Mouse (Mus musculus): ENCODE measurements around the gene Crebl2. TPM values are rescaled to one million over a fixed set of nuclear protein-coding genes. Genes with fewer than 3 reads are reported as not detected.
A peak's percentile ranks its signal among the peaks of the same experiment; 100 is the strongest.

Gene Crebl2
- polyA plus RNA-seq, 1 experiment from 2014 or later = 3.3 TPM

DNA sequence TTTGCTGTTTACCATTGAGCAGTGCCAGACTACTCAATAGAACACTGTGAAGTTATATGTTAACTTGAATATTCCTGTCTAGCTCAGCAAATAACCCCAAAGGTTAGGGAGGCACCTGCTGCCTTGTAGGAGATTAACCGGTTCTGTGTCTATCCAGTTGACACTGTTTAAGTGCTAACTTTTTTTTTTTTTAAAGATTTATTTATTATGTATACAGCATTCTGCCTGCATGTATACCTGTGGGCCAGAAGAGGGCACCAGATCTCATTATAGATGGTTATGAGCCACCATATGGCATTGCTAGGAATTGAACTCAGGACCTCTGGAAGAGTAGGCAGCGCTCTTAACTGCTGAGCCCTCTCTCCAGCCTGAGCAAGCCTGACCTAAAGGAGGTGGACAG is 43.1 kb downstream of the Crebl2 start:
- 59% methylated on average over 2 of the region's 2 CpGs for WGBS (ENCODE audit: insufficient replicate concordance)

GRCm38 (mm10) chr6:134876795-134877194 is 46.8 kb downstream of the Crebl2 start:
- H3K27me3 ChIP-seq (ENCODE audit: control insufficient read depth, insufficient read depth, low read depth, low read length) = no peaks in the 10 kb centered on the region
- H3K27ac ChIP-seq (ENCODE audit: low read length) = no peak overlapping the region
- H3K36me3 ChIP-seq (ENCODE audit: control insufficient read depth, insufficient read depth) = no peaks in the 10 kb centered on the region
- H3K4me2 ChIP-seq (ENCODE audit: low read depth, low read length) = no peak overlapping the region
- H3K4me1 ChIP-seq (ENCODE audit: control insufficient read depth, low read depth, low read length) = peaks cover 3% of the 10 kb centered on the region
- H3K4me3 ChIP-seq (ENCODE audit: low read depth, low read length) = no peak overlapping the region
- no peak for ATAC-seq (ENCODE audit: low read depth)
- no peak overlapping the region for H3K9ac ChIP-seq (ENCODE audit: low read depth, low read length)
- H3K9me3 ChIP-seq (replicated peaks; ENCODE audit: control insufficient read depth, low read length) = no peaks in the 10 kb centered on the region
- WGBS (ENCODE audit: insufficient replicate concordance) = 41% methylated on average over 6 of the region's 6 CpGs

More for the DNA sequence above, 43.1 kb downstream of the Crebl2 start:
- Histone ChIP-seq H3K4me2 (ENCODE audit: low read depth, low read length) (no peak overlapping the region), H3K9me3 (replicated peaks; ENCODE audit: control insufficient read depth, low read length) (no peaks in the 10 kb centered on the region), H3K4me1 (ENCODE audit: control insufficient read depth, low read depth, low read length) (peaks cover 19% of the 10 kb centered on the region), H3K36me3 (ENCODE audit: control insufficient read depth, insufficient read depth) (no peaks in the 10 kb centered on the region), H3K27me3 (ENCODE audit: control insufficient read depth, insufficient read depth, low read depth, low read length) (no peaks in the 10 kb centered on the region), H3K9ac (ENCODE audit: low read depth, low read length) (no peak overlapping the region), H3K27ac (ENCODE audit: low read length) (no peak overlapping the region), H3K4me3 (ENCODE audit: low read depth, low read length) (no peak overlapping the region)
- ATAC-seq (ENCODE audit: low read depth) = no peak

- Histone ChIP-seq H3K9me3 (replicated peaks; ENCODE audit: control insufficient read depth, low read length) (no peaks in the 10 kb centered on the region), H3K4me1 (ENCODE audit: control insufficient read depth, low read depth, low read length) (peaks cover 3% of the 10 kb centered on the region), H3K4me3 (ENCODE audit: low read depth, low read length) (no peak overlapping the region), H3K27ac (ENCODE audit: low read length) (no peak overlapping the region), H3K27me3 (ENCODE audit: control insufficient read depth, insufficient read depth, low read depth, low read length) (no peaks in the 10 kb centered on the region), H3K4me2 (ENCODE audit: low read depth, low read length) (no peak overlapping the region), H3K36me3 (ENCODE audit: control insufficient read depth, insufficient read depth) (no peaks in the 10 kb centered on the region), H3K9ac (ENCODE audit: low read depth, low read length) (no peak overlapping the region)
- WGBS (ENCODE audit: insufficient replicate concordance) = 69% methylated on average over 4 of the region's 4 CpGs
- ATAC-seq (ENCODE audit: low read depth) = no peak
Measured at GRCm38 (mm10) chr6:134877276-134877675, 47.3 kb downstream of the Crebl2 start.

DNA sequence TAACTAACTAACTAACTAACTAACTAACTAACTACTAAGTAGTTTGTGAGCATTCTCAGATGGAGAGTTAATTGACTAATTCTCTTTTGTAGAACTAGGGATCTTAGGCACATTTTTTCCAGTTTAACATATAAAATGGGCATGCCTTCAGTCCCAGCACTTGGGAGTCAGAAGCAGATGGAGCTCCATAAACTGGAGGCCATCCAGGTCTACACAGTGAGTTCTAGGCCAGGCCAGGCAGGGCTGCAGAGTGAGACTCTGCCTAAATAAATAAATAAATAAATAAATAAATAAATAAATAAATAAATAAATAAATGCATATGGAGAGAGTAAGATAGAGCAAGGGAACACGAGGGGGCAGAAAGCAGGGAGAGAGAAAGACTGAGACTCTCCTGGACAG is 47.9 kb downstream of the Crebl2 start:
- H3K36me3 ChIP-seq (ENCODE audit: control insufficient read depth, insufficient read depth) = no peaks in the 10 kb centered on the region
- H3K27ac ChIP-seq (ENCODE audit: low read length) = no peak overlapping the region
- H3K27me3 ChIP-seq (ENCODE audit: control insufficient read depth, insufficient read depth, low read depth, low read length) = no peaks in the 10 kb centered on the region
- no peak for ATAC-seq (ENCODE audit: low read depth)
- WGBS (ENCODE audit: insufficient replicate concordance) = 49% methylated on average over 1 of the region's 1 CpGs
- H3K4me1 ChIP-seq (ENCODE audit: control insufficient read depth, low read depth, low read length) = peaks cover 3% of the 10 kb centered on the region
- H3K9ac ChIP-seq (ENCODE audit: low read depth, low read length) = no peak overlapping the region
- H3K4me2 ChIP-seq (ENCODE audit: low read depth, low read length) = no peak overlapping the region
- H3K9me3 ChIP-seq (replicated peaks; ENCODE audit: control insufficient read depth, low read length) = no peaks in the 10 kb centered on the region
- H3K4me3 ChIP-seq (ENCODE audit: low read depth, low read length) = no peak overlapping the region

DNA sequence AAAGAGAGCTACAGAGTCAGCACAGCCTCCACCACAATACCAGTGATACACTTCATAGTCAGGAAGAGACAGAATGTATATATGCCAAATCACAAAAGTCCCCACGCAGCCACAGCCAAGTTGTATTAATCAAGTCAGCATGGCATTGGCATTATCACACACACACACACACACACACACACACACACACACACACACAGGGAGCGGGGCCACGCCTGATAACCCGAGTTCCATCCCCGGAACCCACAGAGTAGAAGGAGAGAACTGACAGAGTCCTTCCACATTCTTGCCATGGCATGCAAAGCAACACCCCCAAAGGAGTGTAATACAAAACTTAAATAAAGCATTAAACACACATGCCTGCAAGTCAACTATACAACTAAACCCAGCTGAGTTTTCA is 49.6 kb downstream of the Crebl2 start:
- Histone ChIP-seq H3K9me3 (replicated peaks; ENCODE audit: control insufficient read depth, low read length) (no peaks in the 10 kb centered on the region), H3K4me1 (ENCODE audit: control insufficient read depth, low read depth, low read length) (peaks cover 3% of the 10 kb centered on the region), H3K4me3 (ENCODE audit: low read depth, low read length) (no peak overlapping the region), H3K36me3 (ENCODE audit: control insufficient read depth, insufficient read depth) (no peaks in the 10 kb centered on the region), H3K27ac (ENCODE audit: low read length) (no peak overlapping the region), H3K4me2 (ENCODE audit: low read depth, low read length) (no peak overlapping the region), H3K27me3 (ENCODE audit: control insufficient read depth, insufficient read depth, low read depth, low read length) (no peaks in the 10 kb centered on the region), H3K9ac (ENCODE audit: low read depth, low read length) (no peak overlapping the region)
- WGBS (ENCODE audit: insufficient replicate concordance) = 31% methylated on average over 5 of the region's 5 CpGs
- 0 out of 2 replicates have a peak, but pooled peaks have one; percentile 21 for ATAC-seq (ENCODE audit: low read depth)

GRCm38 (mm10) chr6:134880046-134880445 is 50.1 kb downstream of the Crebl2 start:
- Histone ChIP-seq H3K27ac (ENCODE audit: low read length) (no peak overlapping the region), H3K4me1 (ENCODE audit: control insufficient read depth, low read depth, low read length) (peaks cover 3% of the 10 kb centered on the region), H3K4me2 (ENCODE audit: low read depth, low read length) (no peak overlapping the region), H3K27me3 (ENCODE audit: control insufficient read depth, insufficient read depth, low read depth, low read length) (no peaks in the 10 kb centered on the region), H3K36me3 (ENCODE audit: control insufficient read depth, insufficient read depth) (no peaks in the 10 kb centered on the region), H3K4me3 (ENCODE audit: low read depth, low read length) (no peak overlapping the region), H3K9ac (ENCODE audit: low read depth, low read length) (no peak overlapping the region), H3K9me3 (replicated peaks; ENCODE audit: control insufficient read depth, low read length) (no peaks in the 10 kb centered on the region)
- no peak for ATAC-seq (ENCODE audit: low read depth)
- WGBS (ENCODE audit: insufficient replicate concordance) = 65% methylated on average over 2 of the region's 2 CpGs

DNA sequence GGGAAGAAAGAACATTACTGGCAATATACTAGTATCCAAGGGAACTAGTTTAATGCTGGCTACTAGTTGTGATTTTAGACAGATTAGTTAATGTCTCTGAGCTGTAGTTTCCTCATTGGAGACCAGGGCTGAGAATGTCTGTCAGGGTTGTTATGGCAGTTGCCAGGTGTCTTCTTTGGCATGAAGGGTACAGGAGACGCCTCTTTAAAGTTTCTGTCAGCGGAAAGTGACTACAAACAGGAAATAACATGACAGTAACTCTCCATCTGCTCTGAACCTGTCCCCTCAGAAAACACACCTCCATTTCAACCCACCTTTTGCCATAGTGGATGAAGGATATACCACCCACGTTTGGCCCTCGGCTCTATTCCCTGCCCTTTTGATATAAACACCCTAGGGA is 53.7 kb downstream of the Crebl2 start:
- Histone ChIP-seq H3K27me3 (ENCODE audit: control insufficient read depth, insufficient read depth, low read depth, low read length) (peaks cover 2% of the 10 kb centered on the region; the same call in 1 of the 2 replicates), H3K4me3 (ENCODE audit: low read depth, low read length) (no peak overlapping the region), H3K4me2 (ENCODE audit: low read depth, low read length) (no peak overlapping the region), H3K27ac (ENCODE audit: low read length) (no peak overlapping the region), H3K9ac (ENCODE audit: low read depth, low read length) (no peak overlapping the region), H3K4me1 (ENCODE audit: control insufficient read depth, low read depth, low read length) (peaks cover 3% of the 10 kb centered on the region), H3K36me3 (ENCODE audit: control insufficient read depth, insufficient read depth) (no peaks in the 10 kb centered on the region), H3K9me3 (replicated peaks; ENCODE audit: control insufficient read depth, low read length) (no peaks in the 10 kb centered on the region)
- no peak for ATAC-seq (ENCODE audit: low read depth)
- 68% methylated on average over 4 of the region's 4 CpGs for WGBS (ENCODE audit: insufficient replicate concordance)

DNA sequence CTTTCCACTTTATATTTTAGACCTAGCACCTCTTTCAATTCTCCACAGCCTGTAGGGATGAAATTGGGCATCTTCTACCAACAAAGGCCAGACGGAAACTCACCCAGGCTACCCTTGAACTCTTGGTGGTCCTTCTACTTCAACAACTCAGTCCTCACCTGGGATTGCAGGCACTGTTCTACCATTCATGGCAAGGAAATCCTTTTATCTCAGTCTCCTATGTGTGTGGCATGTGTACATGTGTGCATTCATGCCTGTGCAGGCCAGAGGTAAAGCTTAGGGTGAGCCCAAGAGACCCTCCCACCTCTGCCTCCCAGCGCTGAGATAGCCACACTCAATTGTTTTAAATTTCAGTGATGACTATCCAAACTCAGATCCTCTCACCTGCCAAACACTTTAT is 55.6 kb downstream of the Crebl2 start:
- no peak overlapping the region for H3K4me3 ChIP-seq (ENCODE audit: low read depth, low read length)
- H3K9ac ChIP-seq (ENCODE audit: low read depth, low read length) = no peak overlapping the region
- no peak for ATAC-seq (ENCODE audit: low read depth)
- H3K27ac ChIP-seq (ENCODE audit: low read length) = no peak overlapping the region
- H3K27me3 ChIP-seq (ENCODE audit: control insufficient read depth, insufficient read depth, low read depth, low read length) = peaks cover 2% of the 10 kb centered on the region; the same call in 1 of the 2 replicates
- H3K4me2 ChIP-seq (ENCODE audit: low read depth, low read length) = no peak overlapping the region
- H3K4me1 ChIP-seq (ENCODE audit: control insufficient read depth, low read depth, low read length) = no peaks in the 10 kb centered on the region; the same call in 1 of the 2 replicates
- H3K9me3 ChIP-seq (replicated peaks; ENCODE audit: control insufficient read depth, low read length) = no peaks in the 10 kb centered on the region
- WGBS (ENCODE audit: insufficient replicate concordance) = 85% methylated on average over 2 of the region's 2 CpGs
- no peaks in the 10 kb centered on the region for H3K36me3 ChIP-seq (ENCODE audit: control insufficient read depth, insufficient read depth)

GRCm38 (mm10) chr6:134886475-134886874 is 56.5 kb downstream of the Crebl2 start:
- no peak for ATAC-seq (ENCODE audit: low read depth)
- 78% methylated on average over 8 of the region's 8 CpGs for WGBS (ENCODE audit: insufficient replicate concordance)
- H3K4me2 ChIP-seq (ENCODE audit: low read depth, low read length) = no peak overlapping the region
- peaks cover 2% of the 10 kb centered on the region; the same call in 1 of the 2 replicates for H3K27me3 ChIP-seq (ENCODE audit: control insufficient read depth, insufficient read depth, low read depth, low read length)
- no peak overlapping the region for H3K4me3 ChIP-seq (ENCODE audit: low read depth, low read length)
- H3K4me1 ChIP-seq (ENCODE audit: control insufficient read depth, low read depth, low read length) = no peaks in the 10 kb centered on the region; the same call in 1 of the 2 replicates
- no peak overlapping the region for H3K27ac ChIP-seq (ENCODE audit: low read length)
- no peak overlapping the region for H3K9ac ChIP-seq (ENCODE audit: low read depth, low read length)
- H3K9me3 ChIP-seq (replicated peaks; ENCODE audit: control insufficient read depth, low read length) = no peaks in the 10 kb centered on the region
- H3K36me3 ChIP-seq (ENCODE audit: control insufficient read depth, insufficient read depth) = no peaks in the 10 kb centered on the region

All from liver, embryonic 16.5 days (tissue).